Mouse (Mus musculus) intestine, postnatal 0 days (tissue): ENCODE results near the gene Atp6v1fnb. TPM values are rescaled to one million over a fixed set of nuclear protein-coding genes. Genes with fewer than 3 reads are reported as not detected.

ENCODE experiments used
- ATAC-seq: fragments of 200-750 bp; cut with Nextera tagmentation; 2 replicates; pipeline ENCODE4 v1.8.0; 2017; ENCODE audit warnings: mild to moderate bottlenecking, moderate TSS enrichment, moderate library complexity
- H3K27ac ChIP-seq: fragments of 300-500 bp; sonication (generic); 2 replicates; pipeline ENCODE4 v1.5.1; 2014; ENCODE audit warnings: mild to moderate bottlenecking, low read depth, low read length, moderate library complexity
- H3K27me3 ChIP-seq: fragments of 300-500 bp; sonication (generic); replicated peaks from 2 replicates; pipeline ENCODE4 v1.6.1; 2014; ENCODE audit warnings: low read length, mixed read lengths; ENCODE audit not compliant: control insufficient read depth, insufficient read depth
- H3K36me3 ChIP-seq: fragments of 300-500 bp; sonication (generic); 2 replicates; pipeline ENCODE4 v1.6.1; 2014; ENCODE audit warnings: mild to moderate bottlenecking, moderate library complexity; ENCODE audit not compliant: control insufficient read depth, insufficient read depth
- H3K4me1 ChIP-seq: fragments of 300-500 bp; sonication (generic); replicated peaks from 2 replicates; pipeline ENCODE4 v1.6.1; 2014; ENCODE audit warnings: antibody characterized with exemption, low read length, mixed read lengths; ENCODE audit not compliant: control insufficient read depth, insufficient read depth
- H3K4me2 ChIP-seq: fragments of 300-500 bp; sonication (generic); replicated peaks from 2 replicates; pipeline ENCODE4 v1.6.1; 2014; ENCODE audit warnings: low read depth, mild to moderate bottlenecking, moderate library complexity
- H3K4me3 ChIP-seq: fragments of 300-500 bp; sonication (generic); 2 replicates; pipeline ENCODE4 v1.5.1; 2014; ENCODE audit warnings: low read depth, low read length
- H3K9ac ChIP-seq: fragments of 300-500 bp; sonication (generic); 2 replicates; pipeline ENCODE4 v1.6.1; 2014; ENCODE audit warnings: mild to moderate bottlenecking, low read depth, low read length
- H3K9me3 ChIP-seq: fragments of 300-500 bp; sonication (generic); 2 replicates; pipeline ENCODE4 v1.6.1; 2016; ENCODE audit warnings: mixed run types; ENCODE audit not compliant: control insufficient read depth
- CTCF ChIP-seq: sonication (generic); IDR thresholded peaks from 2 replicates; pipeline ENCODE4 v1.5.1; 2016; ENCODE audit warnings: low read depth, mild to moderate bottlenecking, control low read depth, antibody characterized with exemption, moderate library complexity
- WGBS: fragments of 180-500 bp; shearing (Covaris S2); extraction: QIAGEN DNeasy Blood & Tissue Kit; methylation state at CpG from one replicate; pipeline ENCODE4 v1.1.7; 2014; 5-methylcytosine and 5-hydroxymethylcytosine counted together
- polyA plus RNA-seq: library from polyadenylated mRNA; unstranded; fragments of >200 nt; fragmentation: Nextera tagmentation; extraction: Ambion mirVana; gene quantifications from 2 replicates; pipeline ENCODE4 v1.2.1, GENCODE M21; 2015

Gene Atp6v1fnb
- polyA plus RNA-seq, 1 experiment from 2014 or later: not detected

- WGBS: under 1% methylated on average over 38 of the region's 47 CpGs
- no peak for TF ChIP-seq CTCF
- Histone ChIP-seq H3K9me3 (no peaks in the 10 kb centered on the region), H3K4me2 (peak within 1 kb of the TSS; percentile 83), H3K27ac (no peak within 1 kb of the TSS), H3K4me1 (peaks cover 3% of the 10 kb centered on the region; the same call in 1 of the 2 replicates), H3K9ac (peak within 1 kb of the TSS; percentile 45), H3K4me3 (peak within 1 kb of the TSS; percentile 50), H3K36me3 (no peaks in the 10 kb centered on the region), H3K27me3 (peaks cover 5% of the 10 kb centered on the region; the same call in 1 of the 2 replicates)
- ATAC-seq: no peak
These were observed 36.4 kb downstream of the Atp6v1fnb start, which contains the start of gene Kcp for GRCm38 (mm10) chr6:29507447-29508309. Kcp (minus strand) TSS chr6:29507952.

GRCm38 (mm10) chr6:29509086-29509485, 37.8 kb downstream of the Atp6v1fnb start:
- peaks cover 3% of the 10 kb centered on the region; the same call in 1 of the 2 replicates for H3K4me1 ChIP-seq
- H3K27ac ChIP-seq: no peak overlapping the region
- no peaks in the 10 kb centered on the region for H3K36me3 ChIP-seq
- ATAC-seq: peak; percentile 23; the same call in 1 of the 2 replicates
- 15% methylated on average over 2 of the region's 2 CpGs for WGBS
- H3K9ac ChIP-seq: no peak overlapping the region
- H3K9me3 ChIP-seq: no peaks in the 10 kb centered on the region
- peaks cover 5% of the 10 kb centered on the region; the same call in 1 of the 2 replicates for H3K27me3 ChIP-seq
- H3K4me3 ChIP-seq: no peak overlapping the region
- no peak overlapping the region for H3K4me2 ChIP-seq
- TF ChIP-seq CTCF: no peak

- peak overlapping the region; percentile 54 for H3K4me2 ChIP-seq
- H3K4me1 ChIP-seq: no peaks in the 10 kb centered on the region; the same call in 1 of the 2 replicates
- no peak overlapping the region; the same call in 1 of the 2 replicates for H3K27ac ChIP-seq
- WGBS: 1% methylated on average over 11 of the region's 11 CpGs
- H3K9ac ChIP-seq: no peak overlapping the region
- peak overlapping the region; percentile 3; the same call in 1 of the 2 replicates for H3K4me3 ChIP-seq
- TF ChIP-seq CTCF: no peak
- peak; percentile 80 for ATAC-seq
- H3K36me3 ChIP-seq: no peaks in the 10 kb centered on the region
- no peaks in the 10 kb centered on the region for H3K9me3 ChIP-seq
- no peaks in the 10 kb centered on the region for H3K27me3 ChIP-seq
These were observed 42.0 kb downstream of the Atp6v1fnb start for GRCm38 (mm10) chr6:29513284-29513683.

GRCm38 (mm10) chr6:29517139-29517538, 45.9 kb downstream of the Atp6v1fnb start:
- no peaks in the 10 kb centered on the region for H3K27me3 ChIP-seq
- no peaks in the 10 kb centered on the region for H3K36me3 ChIP-seq
- H3K9me3 ChIP-seq: no peaks in the 10 kb centered on the region
- H3K27ac ChIP-seq: no peak overlapping the region
- no peak overlapping the region for H3K9ac ChIP-seq
- ATAC-seq: 0 out of 2 replicates have a peak, but pooled peaks have one; percentile 32
- H3K4me1 ChIP-seq: no peaks in the 10 kb centered on the region; the same call in 1 of the 2 replicates
- H3K4me3 ChIP-seq: no peak overlapping the region
- H3K4me2 ChIP-seq: no peak overlapping the region
- TF ChIP-seq CTCF: peak; percentile 94
- WGBS: 2% methylated on average over 5 of the region's 5 CpGs

- TF ChIP-seq CTCF: no peak
- H3K9me3 ChIP-seq: no peaks in the 10 kb centered on the region
- no peak overlapping the region for H3K9ac ChIP-seq
- WGBS: 62% methylated on average over 6 of the region's 6 CpGs
- H3K36me3 ChIP-seq: no peaks in the 10 kb centered on the region
- H3K4me2 ChIP-seq: no peak overlapping the region
- H3K4me1 ChIP-seq: no peaks in the 10 kb centered on the region; the same call in 1 of the 2 replicates
- H3K27me3 ChIP-seq: peaks cover 13% of the 10 kb centered on the region
- no peak for ATAC-seq
- H3K4me3 ChIP-seq: no peak overlapping the region
- H3K27ac ChIP-seq: no peak overlapping the region
These were observed 51.5 kb downstream of the Atp6v1fnb start for GRCm38 (mm10) chr6:29522626-29523300.

Other genes starting within 250 kb of the Atp6v1fnb start
- gene Hilpda, start 198.9 kb upstream of the Atp6v1fnb start, polyA plus RNA-seq: 20.7 and 27.2 TPM in 2 replicates
- gene Fam71f2, start 191.8 kb upstream of the Atp6v1fnb start, polyA plus RNA-seq: not detected in 2 replicates
- gene Fam71f1, start 152.3 kb upstream of the Atp6v1fnb start, polyA plus RNA-seq: not detected in 2 replicates
- 126 and 134 TPM in 2 replicates for gene Calu, start 123.4 kb upstream of the Atp6v1fnb start, polyA plus RNA-seq
- gene Opn1sw, start 83.0 kb upstream of the Atp6v1fnb start, polyA plus RNA-seq: 0.13 and 0.21 TPM in 2 replicates
- 3.3 and 4.0 TPM in 2 replicates for gene Ccdc136, start 75.1 kb upstream of the Atp6v1fnb start, polyA plus RNA-seq
- gene Flnc, start 38.2 kb upstream of the Atp6v1fnb start, polyA plus RNA-seq: 3.5 and 3.8 TPM in 2 replicates
- gene Atp6v1f, start 3.7 kb upstream of the Atp6v1fnb start, polyA plus RNA-seq: 438 and 439 TPM in 2 replicates
- gene Kcp, start 36.5 kb downstream of the Atp6v1fnb start, polyA plus RNA-seq: 2.7 and 3.8 TPM in 2 replicates
- gene Irf5, start 55.2 kb downstream of the Atp6v1fnb start, polyA plus RNA-seq: 4.2 and 4.3 TPM in 2 replicates
- 28.1 and 28.5 TPM in 2 replicates for gene Tnpo3, start 138.4 kb downstream of the Atp6v1fnb start, polyA plus RNA-seq
- gene Tspan33, start 222.8 kb downstream of the Atp6v1fnb start, polyA plus RNA-seq: 0.84 and 1.0 TPM in 2 replicates